Mouse (Mus musculus) myocyte (in vitro differentiated cells): ENCODE results near the gene Rnase9.

Experiments used
- MYOG ChIP-seq, 3 experiments: IDR thresholded peaks; one replicate each; pipeline ENCODE4 v1.6.1; 2011; ENCODE audit warnings: control low read depth in 2 of 3, low read depth in 2 of 3, mild to moderate bottlenecking in 2 of 3; ENCODE audit not compliant: insufficient read length in 2 of 3, control insufficient read depth in 1 of 3, insufficient read depth in 1 of 3
- POLR2A ChIP-seq: IDR thresholded peaks from one replicate; pipeline ENCODE4 v1.6.1; 2011; ENCODE audit warnings: low read depth, mild to moderate bottlenecking, control low read depth, moderate library complexity; ENCODE audit not compliant: insufficient read length
- TCF12 ChIP-seq: IDR thresholded peaks from one replicate; pipeline ENCODE4 v1.6.1; 2011; ENCODE audit warnings: mild to moderate bottlenecking, control low read depth; ENCODE audit not compliant: poor library complexity, insufficient read depth, severe bottlenecking

- TF ChIP-seq POLR2A = no peak
- TF ChIP-seq TCF12 = no peak
- TF ChIP-seq MYOG (IDR thresholded peaks at IDR 0.05; ENCODE audit: control insufficient read depth in 1 of 3, insufficient read depth in 1 of 3, insufficient read length in 2 of 3, low read depth in 2 of 3) = no peak
Observed at GRCm38 (mm10) chr14:51007914-51008713, 33.6 kb downstream of the Rnase9 start.
